Mouse (Mus musculus): ENCODE measurements around the gene Arih2.

DNA sequence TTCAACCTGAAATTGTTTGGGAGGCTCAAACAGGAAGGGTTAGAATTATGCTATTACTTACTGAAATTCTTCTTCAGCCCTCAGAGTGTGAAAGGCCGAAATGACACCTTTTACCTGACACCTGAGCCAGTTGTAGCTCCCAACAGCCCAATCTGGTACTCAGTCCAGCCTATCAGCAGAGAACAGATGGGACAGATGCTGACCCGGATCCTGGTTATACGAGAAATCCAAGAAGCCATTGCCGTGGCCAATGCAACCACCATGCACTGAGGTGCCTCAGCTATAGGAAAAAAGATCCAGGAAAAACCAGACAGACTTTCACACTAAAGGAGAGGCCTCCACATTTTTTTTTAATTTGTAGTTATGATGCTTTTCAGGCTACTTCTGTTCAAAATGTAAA is 90.0 kb downstream of the Arih2 start:
- TF ChIP-seq POLR2A (IDR thresholded peaks at IDR 0.05; ENCODE audit: control insufficient read depth, low read depth, low read length) (no peak), CTCF (IDR thresholded peaks at IDR 0.05; ENCODE audit: control insufficient read depth, insufficient read depth, insufficient replicate concordance, low read depth, low read length) (no peak)
